Mouse (Mus musculus): ENCODE measurements around the gene Sertad2. TPM values are rescaled to one million over a fixed set of nuclear protein-coding genes. Genes with fewer than 3 reads are reported as not detected.
A peak's percentile ranks its signal among the peaks of the same experiment; 100 is the strongest.

The Sertad2 gene
- polyA plus RNA-seq, 1 experiment: 17.4 TPM

- Histone ChIP-seq H3K27ac (ENCODE audit: insufficient read depth, low read length) (peak overlapping the region; percentile 70), H3K4me3 (ENCODE audit: insufficient read depth, low read length) (peak overlapping the region; percentile 64), H3K4me1 (ENCODE audit: control insufficient read depth, insufficient read depth, low read length) (peaks cover 3% of the 10 kb centered on the region; the same call in 1 of the 2 replicates)
- no peak for TF ChIP-seq CTCF (IDR thresholded peaks at IDR 0.05; ENCODE audit: extremely low read depth, insufficient read depth, low read length)
- no peak for TF ChIP-seq POLR2A (IDR thresholded peaks at IDR 0.05; ENCODE audit: extremely low read depth, insufficient read depth, low read length)
Measured at GRCm38 (mm10) chr11:20543453-20544120, 534 bp downstream of the Sertad2 start.

GRCm38 (mm10) chr11:20544376-20544775 lies 1.3 kb downstream of the Sertad2 start:
- TF ChIP-seq POLR2A (IDR thresholded peaks at IDR 0.05; ENCODE audit: extremely low read depth, insufficient read depth, low read length): no peak
- no peak for TF ChIP-seq CTCF (IDR thresholded peaks at IDR 0.05; ENCODE audit: extremely low read depth, insufficient read depth, low read length)
- Histone ChIP-seq H3K4me3 (ENCODE audit: insufficient read depth, low read length) (peak overlapping the region; percentile 64), H3K4me1 (ENCODE audit: control insufficient read depth, insufficient read depth, low read length) (peaks cover 3% of the 10 kb centered on the region; the same call in 1 of the 2 replicates), H3K27ac (ENCODE audit: insufficient read depth, low read length) (no peak overlapping the region)

- Histone ChIP-seq H3K4me3 (ENCODE audit: insufficient read depth, low read length) (peak overlapping the region; percentile 64; the same call in 1 of the 2 replicates), H3K4me1 (ENCODE audit: control insufficient read depth, insufficient read depth, low read length) (peaks cover 3% of the 10 kb centered on the region; the same call in 1 of the 2 replicates), H3K27ac (ENCODE audit: insufficient read depth, low read length) (no peak overlapping the region)
- TF ChIP-seq POLR2A (IDR thresholded peaks at IDR 0.05; ENCODE audit: extremely low read depth, insufficient read depth, low read length) (no peak), CTCF (IDR thresholded peaks at IDR 0.05; ENCODE audit: extremely low read depth, insufficient read depth, low read length) (no peak)
Measured at GRCm38 (mm10) chr11:20544801-20545515, 1.9 kb downstream of the Sertad2 start.

GRCm38 (mm10) chr11:20549481-20549880 lies 6.4 kb downstream of the Sertad2 start:
- no peak overlapping the region for H3K27ac ChIP-seq (ENCODE audit: insufficient read depth, low read length)
- H3K4me1 ChIP-seq (ENCODE audit: control insufficient read depth, insufficient read depth, low read length): peaks cover 2% of the 10 kb centered on the region; the same call in 1 of the 2 replicates
- TF ChIP-seq POLR2A (IDR thresholded peaks at IDR 0.05; ENCODE audit: extremely low read depth, insufficient read depth, low read length): no peak
- no peak for TF ChIP-seq CTCF (IDR thresholded peaks at IDR 0.05; ENCODE audit: extremely low read depth, insufficient read depth, low read length)
- H3K4me3 ChIP-seq (ENCODE audit: insufficient read depth, low read length): no peak overlapping the region

GRCm38 (mm10) chr11:20550196-20550595 lies 7.1 kb downstream of the Sertad2 start:
- peaks cover 5% of the 10 kb centered on the region for H3K4me1 ChIP-seq (ENCODE audit: control insufficient read depth, insufficient read depth, low read length)
- no peak overlapping the region for H3K27ac ChIP-seq (ENCODE audit: insufficient read depth, low read length)
- H3K4me3 ChIP-seq (ENCODE audit: insufficient read depth, low read length): no peak overlapping the region
- TF ChIP-seq CTCF (IDR thresholded peaks at IDR 0.05; ENCODE audit: extremely low read depth, insufficient read depth, low read length) (no peak), POLR2A (IDR thresholded peaks at IDR 0.05; ENCODE audit: extremely low read depth, insufficient read depth, low read length) (no peak)

GRCm38 (mm10) chr11:20552059-20552458 lies 9.0 kb downstream of the Sertad2 start:
- no peak for TF ChIP-seq POLR2A (IDR thresholded peaks at IDR 0.05; ENCODE audit: extremely low read depth, insufficient read depth, low read length)
- no peak for TF ChIP-seq CTCF (IDR thresholded peaks at IDR 0.05; ENCODE audit: extremely low read depth, insufficient read depth, low read length)
- Histone ChIP-seq H3K4me1 (ENCODE audit: control insufficient read depth, insufficient read depth, low read length) (peaks cover 5% of the 10 kb centered on the region), H3K4me3 (ENCODE audit: insufficient read depth, low read length) (no peak overlapping the region), H3K27ac (ENCODE audit: insufficient read depth, low read length) (no peak overlapping the region)

GRCm38 (mm10) chr11:20552758-20553673 lies 10.0 kb downstream of the Sertad2 start:
- no peak overlapping the region for H3K4me3 ChIP-seq (ENCODE audit: insufficient read depth, low read length)
- peaks cover 5% of the 10 kb centered on the region for H3K4me1 ChIP-seq (ENCODE audit: control insufficient read depth, insufficient read depth, low read length)
- TF ChIP-seq CTCF (IDR thresholded peaks at IDR 0.05; ENCODE audit: extremely low read depth, insufficient read depth, low read length) (no peak), POLR2A (IDR thresholded peaks at IDR 0.05; ENCODE audit: extremely low read depth, insufficient read depth, low read length) (no peak)
- peak overlapping the region; percentile 59; the same call in 1 of the 2 replicates for H3K27ac ChIP-seq (ENCODE audit: insufficient read depth, low read length)

GRCm38 (mm10) chr11:20555651-20556050 lies 12.6 kb downstream of the Sertad2 start:
- Histone ChIP-seq H3K27ac (ENCODE audit: insufficient read depth, low read length) (no peak overlapping the region), H3K4me1 (ENCODE audit: control insufficient read depth, insufficient read depth, low read length) (peaks cover 5% of the 10 kb centered on the region), H3K4me3 (ENCODE audit: insufficient read depth, low read length) (no peak overlapping the region)
- TF ChIP-seq CTCF (IDR thresholded peaks at IDR 0.05; ENCODE audit: extremely low read depth, insufficient read depth, low read length) (no peak), POLR2A (IDR thresholded peaks at IDR 0.05; ENCODE audit: extremely low read depth, insufficient read depth, low read length) (no peak)
